Mouse (Mus musculus): ENCODE data around the gene CN725425. TPM values are rescaled to one million over a fixed set of nuclear protein-coding genes. Genes with fewer than 3 reads are reported as not detected.
A peak's percentile ranks its signal among the peaks of the same experiment; 100 is the strongest.

CN725425 gene
- polyA plus RNA-seq, 1 experiment from 2014 or later: not detected

GRCm38 (mm10) chr15:91299319-91299835 is 100.1 kb downstream of the CN725425 start:
- 90% methylated on average over 11 of the region's 11 CpGs for WGBS
- H3K27ac ChIP-seq: no peak overlapping the region
- H3K27me3 ChIP-seq (ENCODE audit: poor library complexity, severe bottlenecking): no peaks in the 10 kb centered on the region
- peaks cover 12% of the 10 kb centered on the region for H3K4me1 ChIP-seq
- no peak for DNase-seq (ENCODE audit: extremely low spot score, low spot score)
- no peaks in the 10 kb centered on the region for H3K36me3 ChIP-seq (replicated peaks)
- H3K9me3 ChIP-seq: no peaks in the 10 kb centered on the region
- no peak overlapping the region for H3K4me3 ChIP-seq

DNA sequence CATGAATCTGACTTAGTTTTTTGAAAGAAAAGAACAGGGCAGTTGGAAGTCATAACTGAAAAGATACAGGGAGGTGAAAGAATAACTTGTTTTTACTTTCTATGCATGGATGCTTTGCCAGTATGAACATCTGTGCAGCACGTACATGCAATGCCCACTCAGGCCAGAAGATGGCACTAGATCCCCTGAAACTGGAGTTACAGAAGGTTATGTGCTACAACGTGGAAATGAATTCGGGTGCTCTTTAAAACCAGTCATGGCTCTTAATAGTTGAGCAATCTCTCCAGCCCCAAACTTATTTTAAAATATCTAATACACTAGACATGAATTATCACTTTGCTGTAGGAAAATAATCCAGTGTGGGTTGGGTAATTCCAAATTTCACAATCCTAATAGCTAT is 102.1 kb downstream of the CN725425 start:
- 18% methylated on average over 3 of the region's 3 CpGs for WGBS
- DNase-seq (ENCODE audit: extremely low spot score, low spot score): peak; percentile 79

DNA sequence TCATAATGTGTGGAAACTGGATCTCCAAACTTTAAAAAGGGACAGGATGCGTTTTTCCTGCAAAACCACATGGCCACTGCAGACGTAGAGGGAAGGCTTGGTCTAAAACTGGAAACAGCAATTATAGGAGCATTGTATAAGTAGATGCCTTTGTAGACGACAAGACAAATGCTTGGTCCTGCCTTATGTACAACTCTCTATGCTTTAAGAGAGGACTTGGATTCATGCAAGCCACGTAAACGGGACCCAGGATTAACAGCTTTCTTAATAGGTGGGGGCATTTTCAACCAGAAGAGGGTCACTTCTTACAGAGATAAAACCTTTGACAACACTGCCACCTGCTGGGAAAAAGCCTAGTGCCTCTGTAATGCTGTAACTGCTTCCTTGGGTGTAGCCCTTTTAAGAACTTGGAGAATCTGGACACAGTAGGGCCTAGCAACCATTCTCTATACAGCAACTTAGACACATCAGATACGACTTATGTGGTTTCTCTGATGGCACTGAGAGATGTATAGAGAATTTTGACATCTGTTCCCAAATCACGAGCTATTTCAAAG is 105.1 kb downstream of the CN725425 start:
- H3K36me3 ChIP-seq (replicated peaks): no peaks in the 10 kb centered on the region
- 51% methylated on average over 7 of the region's 7 CpGs for WGBS
- DNase-seq (ENCODE audit: extremely low spot score, low spot score): peak; percentile 52
- no peaks in the 10 kb centered on the region for H3K27me3 ChIP-seq (ENCODE audit: poor library complexity, severe bottlenecking)
- H3K9me3 ChIP-seq: no peaks in the 10 kb centered on the region
- H3K4me3 ChIP-seq: no peak overlapping the region
- H3K27ac ChIP-seq: no peak overlapping the region
- peaks cover 6% of the 10 kb centered on the region; the same call in 1 of the 2 replicates for H3K4me1 ChIP-seq

More for the DNA sequence above, 102.1 kb downstream of the CN725425 start:
- Histone ChIP-seq H3K4me3 (no peak overlapping the region), H3K9me3 (no peaks in the 10 kb centered on the region), H3K4me1 (peaks cover 6% of the 10 kb centered on the region; the same call in 1 of the 2 replicates), H3K36me3 (replicated peaks) (no peaks in the 10 kb centered on the region), H3K27ac (no peak overlapping the region), H3K27me3 (ENCODE audit: poor library complexity, severe bottlenecking) (no peaks in the 10 kb centered on the region)

Other genes with a start within 250 kb of the CN725425 start
- gene Kif21a, start 149.5 kb upstream of the CN725425 start, polyA plus RNA-seq (2016; fragmentation: Nextera tagmentation; extraction: Ambion mirVana): 26.7 and 26.8 TPM in 2 replicates
- gene Abcd2, start 7.7 kb upstream of the CN725425 start, polyA plus RNA-seq (2016; fragmentation: Nextera tagmentation; extraction: Ambion mirVana): 16.0 and 16.3 TPM in 2 replicates

Data from forebrain, embryonic 10.5 days (tissue).